9 mouse cellular contexts compared by ENCODE assay signal in the genomic region with DNA sequence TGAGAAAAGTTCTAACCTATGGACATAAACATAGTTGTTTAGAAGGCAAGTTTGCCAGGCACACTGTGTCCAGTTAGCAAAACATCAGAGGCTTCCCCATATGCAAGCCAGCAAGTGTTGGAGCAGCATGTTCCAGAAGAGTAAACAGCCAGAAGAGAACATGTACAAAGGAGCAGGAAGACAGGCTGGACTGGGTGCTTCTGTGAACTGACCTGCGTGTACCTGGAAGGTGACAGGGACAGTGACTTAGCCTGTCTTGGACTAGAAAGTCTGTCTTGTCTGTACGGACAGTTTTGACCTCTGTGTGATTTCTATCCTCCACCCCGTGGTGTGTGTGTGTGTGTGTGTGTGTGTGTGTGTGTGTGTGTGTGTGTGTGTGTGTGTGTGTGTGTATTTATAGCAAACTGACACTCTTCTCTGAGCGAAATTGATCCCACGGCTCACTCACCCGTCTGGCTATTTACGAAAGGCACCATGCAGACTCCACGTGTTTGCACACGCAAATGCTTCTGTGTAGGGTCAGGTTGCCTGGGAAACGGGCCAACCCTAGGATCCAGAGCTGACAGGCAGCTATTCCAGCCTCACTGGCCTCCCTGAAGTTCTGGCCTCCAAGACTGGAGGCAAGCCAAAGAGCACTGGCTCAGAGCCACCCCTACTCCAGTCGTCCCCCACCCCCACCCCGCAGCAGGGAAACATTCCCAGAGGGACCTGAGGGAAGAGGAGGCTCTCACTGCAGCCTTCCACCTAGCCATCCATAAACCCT. TPM values are rescaled to one million over a fixed set of nuclear protein-coding genes. Genes with fewer than 3 reads are reported as not detected.
DNase-seq lines count a peak whose midpoint lies in the region; ATAC-seq and TF ChIP-seq lines count a peak whose summit lies in the region.
"Had no signal": no experiment of that assay in that cellular context is flagged by ENCODE, and none has a peak within 500 bp of the region (broad histone marks: within the 10 kb centered on the region; RNA-seq: fewer than 3 reads in every experiment).

No protein-coding gene starts in this region.

- H3K27me3 ChIP-seq in hindbrain, embryonic 13.5 days = 0 out of 2 replicates have a peak, but pooled peaks cover 3% of the 10 kb centered on the region

- TF ChIP-seq POLR2A in lung, adult 2 months (IDR thresholded peaks at IDR 0.05; ENCODE audit: borderline replicate concordance, extremely low read depth, low read depth, low read length) = no peak

- WGBS in hindbrain, embryonic 13.5 days = 14% methylated on average over 12 of the region's 12 CpGs
- WGBS in lung, adult 2 months = 7% methylated on average over 12 of the region's 12 CpGs

- peak; percentile 83 for ATAC-seq in hindbrain, embryonic 13.5 days (ENCODE audit: low FRiP score)
- no peak for ATAC-seq in megakaryocyte-erythroid progenitor cell, adult 5-6 weeks (replicated peaks; ENCODE audit: low FRiP score, low TSS enrichment, poor library complexity, severe bottlenecking)

- peak; percentile 85 for DNase-seq in MN1 (ENCODE audit: low spot score)
- peak; percentile 84 to 88 for DNase-seq in cerebellum, postnatal 10 days
- DNase-seq in frontal cortex, postnatal 25 days (ENCODE audit: low spot score in 2 of 2) = peak; percentile 32 to 52
- peak; percentile 76 to 78 for DNase-seq in layer of hippocampus, postnatal 10 days (ENCODE audit: low spot score in 2 of 2)
- DNase-seq in lung, adult 2 months = peak; percentile 78
- DNase-seq in retina, embryonic 14.5 days (ENCODE audit: low spot score) = peak; percentile 29

- peaks cover 17% of the 10 kb centered on the region for H3K4me1 ChIP-seq in hindbrain, embryonic 13.5 days (replicated peaks)
- H3K4me1 ChIP-seq in lung, adult 2 months (ENCODE audit: control insufficient read depth, insufficient read depth, low read length) = peaks cover 14% of the 10 kb centered on the region

- no peak overlapping the region for H3K9ac ChIP-seq in hindbrain, embryonic 13.5 days

- H3K4me2 ChIP-seq in hindbrain, embryonic 13.5 days = 0 out of 2 replicates have a peak overlapping the region, but pooled peaks have one; percentile 6

- no peak overlapping the region for H3K4me3 ChIP-seq in hindbrain, embryonic 13.5 days
- H3K4me3 ChIP-seq in lung, adult 2 months (replicated peaks; ENCODE audit: extremely low read depth, low read depth, low read length) = no peak overlapping the region

- H3K9me3 ChIP-seq in hindbrain, embryonic 13.5 days = no peaks in the 10 kb centered on the region

- TF ChIP-seq CTCF in lung, adult 2 months (IDR thresholded peaks at IDR 0.05; ENCODE audit: insufficient read depth, low read length) = no peak

- H3K27ac ChIP-seq in hindbrain, embryonic 13.5 days = peak overlapping the region; percentile 48
- H3K27ac ChIP-seq: macrophage had no signal

- no peaks in the 10 kb centered on the region for H3K36me3 ChIP-seq in hindbrain, embryonic 13.5 days

RNA-seq across cellular contexts. Expression of a gene that starts 7.9 kb away (rescaled TPM):
- polyA plus RNA-seq in hindbrain, embryonic 13.5 days (2015; fragmentation: Nextera tagmentation; extraction: Ambion mirVana) = 18.3 and 19.9 TPM in 2 replicates
- total RNA-seq in layer of hippocampus, postnatal 10 days (2021) = 10 to 100 TPM; 17.7 to 20.9 TPM
- 23.7 and 29.1 TPM in 2 replicates for polyA plus RNA-seq in lung, adult 2 months (2012; rRNA removed)
- 47.6 and 62.3 TPM in 2 replicates for total RNA-seq in megakaryocyte-erythroid progenitor cell, adult 5-6 weeks (2014; fragmentation: Nextera tagmentation)
- 22.4 and 29.3 TPM in 2 replicates for total RNA-seq in megakaryocyte-erythroid progenitor cell, adult 5-6 weeks (2017)

RNA-seq across cellular contexts. Expression of a gene that starts 34.5 kb away (rescaled TPM):
- 0.65 and 1.1 TPM in 2 replicates for polyA plus RNA-seq in hindbrain, embryonic 13.5 days (2015; fragmentation: Nextera tagmentation; extraction: Ambion mirVana)
- total RNA-seq in layer of hippocampus, postnatal 10 days (2021) = 100 to 1,000 TPM; 112 to 123 TPM
- polyA plus RNA-seq in lung, adult 2 months (2012; rRNA removed) = 0.97 and 1.0 TPM in 2 replicates
- not detected in 2 replicates for total RNA-seq in megakaryocyte-erythroid progenitor cell, adult 5-6 weeks (2014; fragmentation: Nextera tagmentation)
- total RNA-seq in megakaryocyte-erythroid progenitor cell, adult 5-6 weeks (2017) = not detected in 2 replicates
- polyA plus RNA-seq: macrophage had no signal

Comparison
In these comparisons a context has a peak if more than half of its experiments do, and no peak if none do; other contexts are left out.
1. DNase-seq: peak in every context shown above with its lines; median percentile 86 in cerebellum, postnatal 10 days; 85 in MN1; 78 in lung, adult 2 months; 77 in layer of hippocampus, postnatal 10 days; 42 in frontal cortex, postnatal 25 days; 29 in retina, embryonic 14.5 days.
2. RNA of a gene that starts 34.5 kb away (total RNA-seq): 112 to 123 TPM in layer of hippocampus, postnatal 10 days; not detected in megakaryocyte-erythroid progenitor cell, adult 5-6 weeks; every median in the first group is over 100 times any median in the second.